Mouse (Mus musculus) forelimb bud, embryonic 11.5 days (tissue): ENCODE results near the gene Spock3.
"Not testable (repeated sequence)": the region's sequence is repeated elsewhere in the genome, so short reads cannot be mapped to it uniquely, and the experiment has no call there.

Experiments
- DNase-seq: peaks from one replicate; pipeline ENCODE4 v3.0.0-alpha.2; 2012; ENCODE audit warnings: low read depth, low spot score

Spock3 gene

DNA sequence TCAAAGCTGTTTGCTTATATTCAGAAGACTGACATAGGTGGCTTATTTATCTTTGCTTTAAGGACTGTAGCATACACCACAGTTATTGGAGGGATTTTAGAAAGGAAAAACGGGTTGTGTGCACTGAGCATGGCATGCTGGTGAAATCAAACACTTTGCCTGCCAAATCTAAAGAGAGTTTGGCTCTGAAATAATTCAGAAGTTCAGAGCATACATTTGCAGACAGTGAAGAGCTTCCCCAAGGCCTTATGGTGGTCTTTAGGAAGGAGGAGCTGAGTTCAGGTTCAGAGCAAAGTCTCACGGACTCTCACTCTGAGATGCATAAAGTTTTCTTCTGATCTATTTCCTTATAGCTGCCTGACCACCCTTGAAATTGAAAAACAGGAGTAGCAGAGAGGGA lies at the start of gene Spock3:
TSS of gene Spock3 (plus strand) at position 301 of the 400 bp plus-strand sequence.
- no peak for DNase-seq

DNA sequence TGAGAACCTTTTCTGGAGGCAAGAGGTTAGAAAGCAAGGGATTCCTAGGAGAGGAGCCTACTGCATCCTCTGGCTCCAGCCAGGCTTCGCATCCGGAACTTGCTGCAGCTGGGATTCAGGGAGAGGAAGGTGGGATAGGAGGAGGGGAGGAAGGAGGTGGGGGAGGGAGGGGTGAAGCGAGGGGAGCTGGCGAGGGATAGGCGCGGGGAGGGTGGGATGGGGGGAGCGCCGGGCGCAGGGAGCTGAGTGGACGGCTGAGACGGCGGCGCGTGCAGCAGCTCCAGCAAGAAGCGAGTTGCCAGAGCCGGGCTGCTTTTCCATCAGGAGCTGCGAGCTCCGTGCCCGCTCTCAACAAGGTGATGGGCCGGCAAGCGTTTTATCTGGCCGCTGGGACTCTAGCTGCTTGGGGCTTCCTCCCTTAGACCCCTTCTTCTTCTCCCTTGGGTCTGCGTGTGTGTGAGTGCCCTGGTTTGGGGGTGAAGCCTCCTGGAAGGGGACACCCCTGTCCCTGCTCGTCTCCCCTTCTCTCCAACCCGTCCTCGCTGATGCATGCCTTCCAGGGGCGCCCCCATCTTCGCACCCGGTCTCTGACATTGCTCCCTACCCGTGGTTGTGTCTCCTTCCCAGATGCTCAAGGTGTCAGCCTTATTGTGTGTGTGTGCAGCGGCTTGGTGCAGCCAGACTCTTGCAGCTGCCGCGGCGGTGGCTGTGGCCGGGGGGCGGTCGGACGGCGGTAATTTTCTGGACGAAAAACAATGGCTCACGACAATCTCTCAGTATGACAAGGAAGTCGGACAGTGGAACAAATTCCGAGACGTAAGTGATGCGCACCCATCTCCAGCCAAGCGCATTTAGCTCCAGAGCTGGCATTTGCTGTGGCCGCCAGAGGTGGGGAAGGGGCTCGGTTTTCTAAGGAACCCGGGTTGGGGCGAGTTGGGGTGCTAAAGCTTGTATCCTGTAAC lies 645 bp downstream of the Spock3 start:
- DNase-seq: peak; percentile 54

DNA sequence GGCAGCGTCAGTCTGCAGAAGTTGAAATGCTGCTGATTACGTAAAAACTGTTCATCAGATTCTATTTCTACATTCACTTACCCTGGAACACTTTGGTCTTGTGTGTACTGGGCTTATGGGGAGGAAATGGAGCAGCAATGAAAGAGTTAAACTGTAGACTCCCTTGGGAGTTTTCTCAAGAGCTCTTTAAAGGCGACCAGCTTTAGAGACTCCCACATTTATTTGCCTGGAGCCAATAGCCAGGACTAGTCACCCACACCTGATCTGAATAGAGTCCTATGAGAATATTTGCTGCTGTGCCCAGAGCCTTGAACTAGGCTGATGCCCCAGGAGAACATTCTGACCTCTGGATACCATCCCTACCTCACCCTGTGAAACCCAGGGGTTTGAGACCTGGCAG lies 1.7 kb downstream of the Spock3 start:
- peak; percentile 28 for DNase-seq

DNA sequence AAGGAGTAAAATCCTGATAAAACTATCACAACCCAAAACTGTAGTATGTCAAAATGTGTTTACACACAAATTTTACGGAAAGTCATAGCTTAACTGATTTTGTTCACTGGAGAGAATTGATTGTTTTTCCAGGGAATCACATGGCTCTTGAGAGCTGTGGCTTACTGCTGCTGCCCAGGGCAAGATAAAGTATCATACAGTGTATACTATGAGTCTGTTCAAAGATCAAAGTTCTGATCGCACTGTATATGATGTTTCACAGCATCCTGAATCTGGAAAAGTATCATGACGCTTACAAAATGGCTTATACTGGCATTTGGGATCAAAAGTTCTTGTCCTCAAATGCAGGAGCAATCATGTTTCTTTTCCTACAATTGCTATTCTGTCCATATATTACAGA lies 11.8 kb downstream of the Spock3 start:
- no peak for DNase-seq

DNA sequence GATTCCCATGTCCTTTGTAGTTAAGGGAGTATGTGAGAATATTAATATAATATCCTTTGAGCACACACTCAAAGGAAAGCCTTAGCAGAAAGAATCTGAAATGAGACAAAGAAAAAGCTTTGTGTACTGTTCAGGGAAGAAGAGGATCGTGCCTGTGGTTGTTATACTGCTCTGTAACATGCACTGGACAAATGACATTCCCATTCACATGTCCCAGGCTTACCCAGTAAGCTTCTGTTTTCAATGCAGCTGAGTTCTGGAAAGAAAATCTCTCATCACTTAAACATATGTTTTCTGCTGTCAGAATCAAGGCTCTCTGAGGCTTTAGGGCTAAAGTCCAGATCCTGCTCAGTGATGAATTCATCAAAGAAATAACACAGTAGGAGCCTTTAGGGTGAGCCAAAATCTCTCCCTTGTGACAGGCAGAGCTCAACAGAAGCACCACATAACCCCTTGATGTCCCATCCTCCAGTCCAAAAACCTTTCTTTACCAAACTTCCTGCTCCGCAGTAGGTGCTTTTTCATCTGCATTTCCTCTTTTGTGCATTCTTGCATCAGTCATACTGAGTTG lies 19.1 kb downstream of the Spock3 start:
- no peak for DNase-seq

DNA sequence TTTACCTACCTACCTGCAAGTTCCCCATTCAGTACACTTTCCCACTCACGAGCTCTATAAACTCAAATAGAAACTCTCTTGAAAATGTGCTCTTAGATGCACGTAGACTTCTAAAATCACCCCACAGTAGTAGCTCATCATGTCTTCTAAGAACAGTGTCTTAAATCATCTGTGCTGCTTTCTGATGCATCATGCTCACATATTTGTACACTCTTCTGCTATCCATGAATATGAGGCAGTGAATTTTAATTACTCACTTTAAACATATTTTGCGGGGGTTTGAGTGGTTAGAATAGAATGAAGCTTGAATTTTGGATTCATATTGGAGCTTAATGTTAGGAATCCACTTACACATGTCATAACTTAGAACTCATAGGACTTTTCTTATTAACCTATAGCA lies 138.2 kb downstream of the Spock3 start:
- DNase-seq: no peak

DNA sequence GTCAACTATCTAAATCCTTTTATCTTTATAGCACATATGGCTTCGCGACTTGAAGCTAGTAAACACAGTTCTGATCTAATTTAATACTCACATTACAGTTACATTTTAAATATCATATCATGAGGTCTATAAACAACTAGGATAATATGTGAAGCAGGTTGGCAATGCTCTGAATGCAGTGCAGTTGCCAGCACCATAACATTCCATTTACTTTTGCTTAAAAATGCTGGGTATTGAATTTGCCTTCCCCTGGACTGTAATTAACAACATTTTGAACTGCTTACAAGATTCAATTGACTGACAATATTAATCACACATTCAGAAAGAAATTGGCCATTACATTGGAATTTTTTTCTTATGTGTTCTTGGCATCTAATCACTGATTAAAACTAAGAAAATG lies 147.4 kb downstream of the Spock3 start:
- DNase-seq: no peak

DNA sequence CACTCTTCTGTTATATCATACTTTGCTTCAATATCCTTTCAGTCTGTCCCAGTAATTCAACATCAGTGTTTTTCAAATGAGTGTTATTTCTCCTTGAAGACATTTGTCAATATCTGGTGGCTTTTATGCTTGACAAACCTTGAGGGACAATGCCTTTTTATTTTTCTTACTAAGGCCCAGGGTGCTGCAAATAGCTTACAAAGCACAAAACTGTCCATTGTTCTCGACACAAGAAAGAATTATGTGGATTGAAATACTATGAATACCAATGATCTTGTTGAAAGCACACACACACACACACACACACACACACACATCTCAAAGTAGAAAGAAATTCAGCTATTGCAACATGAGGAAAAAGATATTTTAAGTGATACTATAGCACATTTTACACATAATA lies 159.0 kb downstream of the Spock3 start:
- no peak for DNase-seq

DNA sequence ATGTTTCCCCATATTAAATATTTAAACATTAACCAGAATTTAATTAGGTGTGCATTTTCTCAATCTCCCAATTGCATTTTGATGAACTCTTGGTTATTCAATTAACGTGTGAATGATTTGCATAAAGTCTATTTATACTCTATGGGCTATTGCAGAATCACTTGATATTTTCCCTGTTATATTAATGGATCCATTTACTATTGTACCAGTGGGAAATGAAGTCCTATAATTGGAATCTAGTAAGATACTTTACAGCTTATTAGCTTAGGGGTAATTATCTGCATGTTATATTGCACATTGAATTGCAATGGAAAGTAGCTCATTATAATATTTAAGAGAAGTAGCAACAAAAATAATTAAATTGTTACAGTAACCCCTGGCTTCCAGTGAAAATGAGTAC lies 162.1 kb downstream of the Spock3 start:
- DNase-seq: no peak

DNA sequence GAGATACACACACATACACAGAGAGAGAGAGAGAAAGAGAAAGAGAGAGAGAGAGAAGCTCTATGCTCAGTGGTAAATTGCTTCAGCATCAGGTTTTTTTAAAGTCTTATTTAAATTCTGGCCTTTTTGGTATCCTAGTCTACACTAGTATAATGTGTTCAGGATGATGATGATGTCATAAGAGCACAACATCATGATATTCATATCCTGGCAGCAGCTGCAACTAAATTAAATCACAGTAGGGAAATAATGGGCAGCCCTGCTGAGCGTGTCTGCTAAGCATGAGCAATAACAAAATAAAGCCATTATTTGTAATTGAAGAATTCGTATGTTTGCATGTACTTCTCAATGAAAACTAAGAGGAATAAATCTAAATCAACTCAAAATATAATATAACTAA lies 169.7 kb downstream of the Spock3 start:
- DNase-seq: no peak

DNA sequence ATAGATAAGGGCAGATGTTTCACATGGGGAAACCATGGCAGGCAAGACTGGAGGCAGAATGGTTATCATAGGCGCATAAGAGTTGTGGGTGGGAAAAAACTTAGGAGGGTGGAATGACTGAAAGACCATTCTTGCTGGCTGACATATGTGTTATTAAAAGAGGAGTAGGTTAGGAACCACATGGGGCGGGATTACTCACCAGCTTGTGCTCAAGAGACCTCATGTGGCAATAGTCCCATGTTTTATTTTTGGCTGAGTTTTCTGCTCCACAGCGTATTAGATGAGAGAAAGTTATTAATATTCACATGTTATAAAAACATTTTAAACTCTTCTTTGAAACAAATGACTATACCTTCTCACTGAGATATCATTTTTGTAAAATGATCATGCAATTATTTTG lies 184.6 kb downstream of the Spock3 start:
- DNase-seq: no peak

DNA sequence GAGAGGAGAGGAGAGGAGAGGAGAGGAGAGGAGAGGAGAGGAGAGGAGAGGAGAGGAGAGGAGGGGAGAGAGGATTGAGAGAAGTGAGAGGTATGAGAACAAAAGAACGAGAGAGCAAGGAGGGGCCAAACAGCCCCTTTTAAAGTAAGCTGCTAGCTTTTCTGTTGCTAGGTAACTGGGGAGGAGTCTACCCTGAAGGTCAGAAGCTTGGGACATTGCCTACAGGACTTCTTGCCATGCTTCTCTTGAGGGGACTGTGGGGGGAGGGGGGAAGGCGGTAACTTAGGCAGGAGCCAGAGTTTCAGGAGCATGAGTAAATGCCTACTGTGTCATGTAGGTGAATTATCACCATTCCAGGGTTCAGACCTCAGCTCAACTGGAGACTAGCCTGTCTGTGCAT lies 213.1 kb downstream of the Spock3 start:
- DNase-seq: not testable (repeated sequence)

DNA sequence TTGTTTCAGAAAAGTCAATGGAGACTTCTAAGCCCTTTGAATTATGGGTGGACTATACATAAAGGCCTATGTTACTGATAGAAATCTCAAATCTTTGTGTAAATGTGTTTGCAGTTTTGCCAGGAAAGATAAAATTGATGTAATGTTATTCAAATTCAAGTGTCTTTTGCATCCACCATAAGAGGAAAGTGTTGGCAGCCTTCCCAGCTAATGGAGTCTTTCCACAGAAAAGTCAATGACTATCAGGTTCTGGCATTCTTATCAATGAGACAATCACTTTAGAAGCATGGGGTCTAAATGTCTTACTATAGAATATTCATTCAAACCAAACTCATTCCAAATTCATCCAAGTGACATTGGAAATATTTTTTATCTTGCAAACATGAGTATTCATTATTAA lies 214.5 kb downstream of the Spock3 start:
- no peak for DNase-seq

DNA sequence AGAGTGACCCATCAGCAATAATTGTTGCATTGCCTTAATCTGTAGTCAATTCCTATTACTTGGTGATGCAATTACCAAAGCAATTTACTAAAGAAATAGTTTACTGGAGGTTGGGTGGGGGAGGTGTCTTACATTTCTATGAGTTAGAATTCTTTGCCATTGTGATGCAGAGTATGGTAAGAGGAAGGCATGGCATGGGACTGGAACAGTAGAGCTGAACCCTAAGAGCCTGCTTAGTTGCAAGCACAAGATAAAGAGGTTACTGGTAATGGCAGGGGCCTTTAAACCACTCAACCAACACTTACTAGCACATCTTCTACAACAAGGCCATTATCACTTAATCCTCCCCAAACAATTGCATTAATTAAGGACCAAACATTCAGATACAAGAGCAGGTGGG lies 219.1 kb downstream of the Spock3 start:
- no peak for DNase-seq

DNA sequence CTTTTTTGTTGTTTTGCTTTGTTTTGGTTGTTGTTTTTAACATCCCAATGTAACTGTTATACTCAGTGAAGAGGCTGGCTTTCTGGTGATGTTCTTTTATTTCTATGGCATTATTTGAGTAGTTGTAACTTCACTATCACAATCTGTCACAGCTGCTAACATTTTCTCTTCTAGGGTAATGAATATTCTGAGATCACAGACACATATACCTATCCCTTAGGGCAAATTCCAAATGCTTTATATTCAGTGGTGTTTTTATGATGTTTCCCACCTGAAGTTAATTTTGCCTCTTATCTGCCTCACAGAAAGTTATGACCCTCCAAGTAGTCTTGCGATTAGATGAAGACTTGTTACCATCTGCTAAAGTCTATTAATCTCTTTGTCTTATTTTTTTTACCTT lies 230.5 kb downstream of the Spock3 start:
- no peak for DNase-seq

DNA sequence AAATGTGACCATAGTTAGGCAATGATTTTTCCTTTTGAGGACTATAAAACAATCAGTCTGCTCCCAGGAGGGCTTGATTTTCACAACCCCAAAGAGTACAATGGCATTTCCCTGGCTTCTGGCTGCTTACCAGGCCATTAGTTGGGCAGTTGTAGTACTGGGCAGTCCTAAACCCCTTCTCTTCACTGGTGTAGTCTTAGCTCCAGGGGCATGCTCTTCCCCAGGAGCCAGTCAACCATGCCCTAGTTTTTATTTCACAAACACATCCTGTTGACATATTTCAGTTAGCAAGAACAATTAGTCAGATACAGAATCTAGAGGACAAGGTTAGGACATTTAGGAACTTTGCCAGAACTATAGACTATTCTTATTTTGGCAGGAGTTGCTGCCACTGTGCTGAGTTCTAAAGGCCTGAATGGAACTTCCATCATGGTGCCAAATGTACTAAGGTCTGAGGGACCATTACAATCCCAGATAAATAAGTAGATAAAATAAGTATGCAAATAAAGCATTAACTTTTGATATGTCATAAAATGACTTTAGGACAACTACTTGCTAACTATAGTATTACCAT lies 308.1 kb downstream of the Spock3 start:
- DNase-seq: no peak

DNA sequence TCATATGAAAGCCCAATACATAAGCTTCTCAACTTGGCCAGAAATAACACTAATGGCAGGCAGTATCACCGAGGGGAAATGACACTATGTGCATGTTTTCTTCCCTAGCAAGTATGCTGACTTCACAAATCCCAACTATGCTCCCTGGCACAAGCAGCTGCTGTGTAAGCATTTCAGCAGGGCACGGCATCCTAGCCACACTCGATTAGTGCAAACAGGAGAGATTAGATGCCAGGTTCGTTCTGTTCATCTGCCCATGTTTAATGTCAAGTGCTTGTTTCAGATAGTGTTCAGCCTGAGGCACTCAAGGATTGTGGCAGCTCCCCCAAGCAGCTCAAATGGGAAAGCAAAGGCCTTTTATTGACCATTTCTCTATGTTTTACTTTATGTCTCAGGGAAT lies 311.7 kb downstream of the Spock3 start:
- no peak for DNase-seq

DNA sequence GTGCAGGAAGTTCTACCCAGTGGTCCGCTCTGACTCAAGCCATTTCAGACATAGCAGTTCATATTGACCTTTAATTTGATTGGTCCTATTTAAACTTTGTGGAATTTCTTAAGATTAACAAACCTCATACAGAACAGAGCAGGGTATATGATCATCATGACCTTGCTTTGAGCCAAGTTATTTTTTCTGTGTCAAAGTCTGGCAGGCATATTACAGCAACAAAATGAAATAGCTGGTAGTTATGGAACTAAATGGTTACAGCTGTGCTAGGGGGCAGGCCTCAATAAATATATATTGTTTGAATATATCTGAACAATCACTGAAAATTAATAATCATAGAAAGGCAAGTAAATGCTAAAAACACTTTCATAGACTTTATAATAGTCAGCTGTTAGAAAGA lies 384.6 kb downstream of the Spock3 start:
- DNase-seq: no peak

DNA sequence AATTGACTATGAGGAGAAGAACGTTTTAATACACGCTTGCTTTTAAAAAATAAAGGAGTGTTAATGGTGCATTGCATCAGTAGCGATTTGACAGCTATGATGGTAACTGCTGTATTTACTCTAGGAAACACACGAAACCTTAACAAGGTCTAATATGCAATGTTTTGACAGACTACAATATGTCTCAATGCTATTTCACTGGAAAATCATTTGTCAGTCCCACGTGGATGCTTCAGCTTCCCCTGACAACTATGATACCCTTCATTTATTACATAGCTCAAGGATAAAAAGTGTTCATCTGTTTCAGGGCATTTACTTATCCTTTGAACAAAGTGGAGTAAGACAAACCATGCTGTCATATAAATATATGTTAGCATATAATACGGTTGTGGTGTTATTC lies 417.8 kb downstream of the Spock3 start:
- DNase-seq: no peak

DNA sequence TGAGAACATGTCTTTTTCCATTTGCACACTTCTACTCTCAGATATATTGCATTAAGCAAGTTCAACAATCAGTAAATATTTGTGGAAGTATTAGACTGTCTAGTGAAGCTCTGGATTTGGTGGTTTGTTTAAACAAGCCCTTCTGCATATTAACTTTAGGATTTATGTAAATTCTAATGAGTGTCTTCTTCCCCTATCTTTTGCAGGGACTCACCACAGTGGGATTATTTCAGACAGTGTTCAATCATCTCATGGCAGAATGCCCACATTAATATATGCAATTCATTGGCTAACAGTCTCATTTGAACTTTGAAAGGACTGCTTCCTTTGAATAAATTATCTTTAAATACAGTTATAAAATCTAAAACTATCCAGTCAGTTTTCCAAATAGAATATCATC lies 446.9 kb downstream of the Spock3 start:
- no peak for DNase-seq
